Mouse (Mus musculus): ENCODE results near the gene Uvssa. TPM values are rescaled to one million over a fixed set of nuclear protein-coding genes. Genes with fewer than 3 reads are reported as not detected.

Uvssa gene
- polyA plus RNA-seq (2014; fragmentation: Illumina TruSeq; extraction: RNeasy Lipid Tissue Mini Kit (QIAGEN cat#74804); ENCODE audit: low read depth, low replicate concordance) = 11.2 TPM

GRCm38 (mm10) chr5:33378302-33378854, at the start of gene Uvssa:
Gene Uvssa (plus strand): TSS chr5:33378549.

GRCm38 (mm10) chr5:33335273-33335976, 42.9 kb upstream of the Uvssa start, which contains the start of gene Maea:
Gene Maea (plus strand): TSS chr5:33335509.

GRCm38 (mm10) chr5:33433201-33434138, 55.1 kb downstream of the Uvssa start, which contains the start of gene Nkx1-1:
Gene Nkx1-1 (minus strand): TSS chr5:33433976.

Other genes starting within 250 kb of the Uvssa start
- gene Spon2, start 160.1 kb upstream of the Uvssa start, polyA plus RNA-seq (2014; fragmentation: Illumina TruSeq; extraction: RNeasy Lipid Tissue Mini Kit (QIAGEN cat#74804); ENCODE audit: low read depth, low replicate concordance) = 9.3 TPM
- gene Ctbp1, start 103.6 kb upstream of the Uvssa start, polyA plus RNA-seq (2014; fragmentation: Illumina TruSeq; extraction: RNeasy Lipid Tissue Mini Kit (QIAGEN cat#74804); ENCODE audit: low read depth, low replicate concordance) = 115 TPM
- 78.6 TPM for gene Maea, start 43.0 kb upstream of the Uvssa start, polyA plus RNA-seq (2014; fragmentation: Illumina TruSeq; extraction: RNeasy Lipid Tissue Mini Kit (QIAGEN cat#74804); ENCODE audit: low read depth, low replicate concordance)
- gene Nkx1-1, start 55.4 kb downstream of the Uvssa start, polyA plus RNA-seq (2014; fragmentation: Illumina TruSeq; extraction: RNeasy Lipid Tissue Mini Kit (QIAGEN cat#74804); ENCODE audit: low read depth, low replicate concordance) = not detected